Mouse (Mus musculus) E14TG2a.4 (cell line): ENCODE data around the gene Gnai2.

Source experiments
- H3K27me3 ChIP-seq: 2 replicates; pipeline ENCODE4 v1.6.1; 2014; ENCODE audit warnings: low read length, control low read depth; ENCODE audit not compliant: insufficient read depth
- H3K36me3 ChIP-seq: 2 replicates; pipeline ENCODE4 v1.6.1; 2014; ENCODE audit warnings: low read length, control low read depth; ENCODE audit not compliant: insufficient read depth
- H3K4me1 ChIP-seq: replicated peaks from 2 replicates; pipeline ENCODE4 v1.6.1; 2014; ENCODE audit warnings: low read depth, low read length, control low read depth
- H3K4me3 ChIP-seq: replicated peaks from 2 replicates; pipeline ENCODE4 v1.5.1; 2014; ENCODE audit warnings: mild to moderate bottlenecking, low read length
- H3K9me3 ChIP-seq: 2 replicates; pipeline ENCODE4 v1.6.1; 2014; ENCODE audit warnings: low read length, control low read depth
- CTCF ChIP-seq: conservative IDR thresholded peaks from 2 replicates; pipeline ENCODE4 v1.5.1; 2014; ENCODE audit warnings: low read length
- NANOG ChIP-seq: IDR thresholded peaks from 2 replicates; pipeline ENCODE4 v1.6.1; 2014; ENCODE audit warnings: borderline replicate concordance, low read length, mixed read lengths
- POU5F1 ChIP-seq: IDR thresholded peaks from 2 replicates; pipeline ENCODE4 v1.6.1; 2014; ENCODE audit warnings: low read length, borderline replicate concordance

The Gnai2 gene

GRCm38 (mm10) chr9:107662342-107662741, 27.2 kb upstream of the Gnai2 start:
- Histone ChIP-seq H3K27me3 (peaks cover 91% of the 10 kb centered on the region), H3K36me3 (no peaks in the 10 kb centered on the region), H3K4me3 (no peak overlapping the region), H3K9me3 (no peaks in the 10 kb centered on the region), H3K4me1 (peaks cover 31% of the 10 kb centered on the region)
- no peak for TF ChIP-seq NANOG
- TF ChIP-seq CTCF = no peak

GRCm38 (mm10) chr9:107660777-107661176, 25.6 kb upstream of the Gnai2 start:
- Histone ChIP-seq H3K4me3 (no peak overlapping the region), H3K36me3 (no peaks in the 10 kb centered on the region), H3K27me3 (peaks cover 81% of the 10 kb centered on the region), H3K9me3 (no peaks in the 10 kb centered on the region), H3K4me1 (peaks cover 18% of the 10 kb centered on the region)
- TF ChIP-seq NANOG (no peak), CTCF (no peak), POU5F1 (no peak)

- Histone ChIP-seq H3K36me3 (no peaks in the 10 kb centered on the region), H3K4me3 (no peak overlapping the region), H3K9me3 (no peaks in the 10 kb centered on the region), H3K4me1 (peaks cover 24% of the 10 kb centered on the region), H3K27me3 (peaks cover 73% of the 10 kb centered on the region)
- no peak for TF ChIP-seq POU5F1
- no peak for TF ChIP-seq CTCF
- TF ChIP-seq NANOG = no peak
Observed at GRCm38 (mm10) chr9:107659961-107660360, 24.8 kb upstream of the Gnai2 start.

- Histone ChIP-seq H3K9me3 (no peaks in the 10 kb centered on the region), H3K36me3 (no peaks in the 10 kb centered on the region), H3K4me3 (no peak overlapping the region), H3K27me3 (peaks cover 69% of the 10 kb centered on the region), H3K4me1 (peaks cover 25% of the 10 kb centered on the region)
- TF ChIP-seq CTCF (no peak), NANOG (no peak), POU5F1 (no peak)
Observed at GRCm38 (mm10) chr9:107659551-107659950, 24.4 kb upstream of the Gnai2 start.

- TF ChIP-seq NANOG (no peak), CTCF (no peak), POU5F1 (no peak)
- H3K36me3 ChIP-seq = no peaks in the 10 kb centered on the region
Observed at GRCm38 (mm10) chr9:107658096-107658495, 22.9 kb upstream of the Gnai2 start.

GRCm38 (mm10) chr9:107657144-107657543, 22.0 kb upstream of the Gnai2 start:
- TF ChIP-seq CTCF (no peak), NANOG (no peak), POU5F1 (no peak)
- H3K27me3 ChIP-seq = peaks cover 47% of the 10 kb centered on the region
- no peaks in the 10 kb centered on the region for H3K9me3 ChIP-seq
- peaks cover 11% of the 10 kb centered on the region for H3K4me1 ChIP-seq
- H3K36me3 ChIP-seq = no peaks in the 10 kb centered on the region
- no peak overlapping the region for H3K4me3 ChIP-seq

More at GRCm38 (mm10) chr9:107658096-107658495, 22.9 kb upstream of the Gnai2 start:
- H3K27me3 ChIP-seq = peaks cover 56% of the 10 kb centered on the region
- peaks cover 14% of the 10 kb centered on the region for H3K4me1 ChIP-seq
- no peak overlapping the region for H3K4me3 ChIP-seq
- H3K9me3 ChIP-seq = no peaks in the 10 kb centered on the region

- Histone ChIP-seq H3K4me1 (peaks cover 29% of the 10 kb centered on the region), H3K4me3 (no peak overlapping the region), H3K9me3 (no peaks in the 10 kb centered on the region), H3K27me3 (peaks cover 33% of the 10 kb centered on the region), H3K36me3 (no peaks in the 10 kb centered on the region)
- TF ChIP-seq NANOG (no peak), CTCF (no peak), POU5F1 (no peak)
Observed at GRCm38 (mm10) chr9:107654585-107654984, 19.4 kb upstream of the Gnai2 start.

GRCm38 (mm10) chr9:107653474-107653873, 18.3 kb upstream of the Gnai2 start:
- Histone ChIP-seq H3K27me3 (peaks cover 22% of the 10 kb centered on the region), H3K4me1 (peaks cover 29% of the 10 kb centered on the region), H3K4me3 (no peak overlapping the region), H3K9me3 (no peaks in the 10 kb centered on the region), H3K36me3 (no peaks in the 10 kb centered on the region)
- TF ChIP-seq NANOG = no peak
- TF ChIP-seq POU5F1 = no peak
- TF ChIP-seq CTCF = no peak

GRCm38 (mm10) chr9:107650708-107651481, 15.7 kb upstream of the Gnai2 start:
- Histone ChIP-seq H3K4me3 (no peak overlapping the region), H3K27me3 (peaks cover 6% of the 10 kb centered on the region; the same call in 1 of the 2 replicates), H3K9me3 (no peaks in the 10 kb centered on the region), H3K36me3 (no peaks in the 10 kb centered on the region), H3K4me1 (peaks cover 29% of the 10 kb centered on the region)
- no peak for TF ChIP-seq CTCF
- no peak for TF ChIP-seq NANOG
- no peak for TF ChIP-seq POU5F1
